Mouse (Mus musculus): ENCODE measurements around the gene Rslcan18. TPM values are rescaled to one million over a fixed set of nuclear protein-coding genes. Genes with fewer than 3 reads are reported as not detected.

Gene Rslcan18
- polyA plus RNA-seq, 1 experiment from 2014 or later = 0.19 TPM

DNA sequence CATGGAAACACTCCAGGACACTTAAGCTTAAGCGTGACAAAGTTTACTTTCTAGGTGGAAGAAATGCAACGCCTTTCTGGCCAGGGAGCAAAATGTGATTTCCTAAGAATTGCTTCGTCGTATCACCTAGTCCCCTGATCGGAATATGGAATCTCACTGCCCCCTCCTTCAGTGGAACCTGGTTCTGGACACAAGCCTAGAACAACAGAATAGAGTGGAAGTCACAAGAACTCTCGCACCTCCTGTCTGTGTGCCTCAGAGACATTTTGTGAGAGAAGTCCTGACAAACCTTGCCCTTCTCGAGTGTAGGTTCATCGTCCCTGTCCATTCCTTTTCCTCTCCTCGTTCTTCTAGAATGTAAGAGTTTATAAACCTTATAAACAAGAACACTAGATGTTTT is 8.4 kb downstream of the Rslcan18 start:
- Histone ChIP-seq H3K4me2 (ENCODE audit: low read length) (peak overlapping the region; percentile 86), H3K27me3 (replicated peaks; ENCODE audit: control insufficient read depth, insufficient read depth, low read length) (no peaks in the 10 kb centered on the region), H3K4me3 (ENCODE audit: low read length) (peak overlapping the region; percentile 54), H3K36me3 (ENCODE audit: control insufficient read depth, insufficient read depth, low read length) (peaks cover 2% of the 10 kb centered on the region; the same call in 1 of the 2 replicates), H3K9ac (ENCODE audit: low read depth, low read length) (peak overlapping the region; percentile 69), H3K4me1 (ENCODE audit: control insufficient read depth, insufficient read depth, low read depth, low read length) (peaks cover 3% of the 10 kb centered on the region), H3K9me3 (ENCODE audit: control insufficient read depth, low read length) (0 out of 2 replicates have a peak, but pooled peaks cover 2% of the 10 kb centered on the region), H3K27ac (ENCODE audit: low read depth, low read length) (no peak overlapping the region)
- no peak for ATAC-seq
- 65% methylated on average over 9 of the region's 9 CpGs for WGBS

DNA sequence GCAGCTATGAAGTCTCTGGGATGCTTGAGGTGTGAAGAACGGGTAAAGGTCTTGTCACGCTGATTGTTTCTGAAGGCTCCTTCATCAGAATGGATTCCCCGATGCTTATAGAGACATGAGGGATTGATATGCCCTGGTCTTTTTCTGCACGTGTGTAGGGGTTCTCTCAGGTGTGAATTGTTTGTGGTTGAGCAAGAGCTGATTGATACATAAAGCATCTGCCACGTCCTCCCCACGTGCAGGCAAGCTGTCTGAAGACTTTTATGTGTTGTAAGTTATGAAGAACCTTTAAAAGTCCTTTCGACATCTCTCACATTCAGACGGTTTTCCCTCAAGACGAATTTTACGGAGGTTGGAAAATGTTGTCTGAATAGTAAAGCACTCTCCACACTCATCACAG is 18.2 kb downstream of the Rslcan18 start, which contains the start of gene Zfp708:
Gene Zfp708, minus strand, starts transcription at position 101 of the 400 bp plus-strand sequence.
- Histone ChIP-seq H3K9me3 (ENCODE audit: control insufficient read depth, low read length) (no peaks in the 10 kb centered on the region), H3K36me3 (ENCODE audit: control insufficient read depth, insufficient read depth, low read length) (no peaks in the 10 kb centered on the region), H3K9ac (ENCODE audit: low read depth, low read length) (no peak within 1 kb of the TSS), H3K27me3 (replicated peaks; ENCODE audit: control insufficient read depth, insufficient read depth, low read length) (no peaks in the 10 kb centered on the region), H3K4me2 (ENCODE audit: low read length) (no peak within 1 kb of the TSS), H3K4me3 (ENCODE audit: low read length) (no peak within 1 kb of the TSS), H3K27ac (ENCODE audit: low read depth, low read length) (no peak within 1 kb of the TSS), H3K4me1 (ENCODE audit: control insufficient read depth, insufficient read depth, low read depth, low read length) (no peaks in the 10 kb centered on the region)
- no peak for ATAC-seq
- WGBS = 92% methylated on average over 10 of the region's 10 CpGs

GRCm38 (mm10) chr13:67090154-67090553 is 25.9 kb downstream of the Rslcan18 start:
- no peak overlapping the region for H3K9ac ChIP-seq (ENCODE audit: low read depth, low read length)
- no peaks in the 10 kb centered on the region for H3K4me1 ChIP-seq (ENCODE audit: control insufficient read depth, insufficient read depth, low read depth, low read length)
- no peak overlapping the region for H3K4me2 ChIP-seq (ENCODE audit: low read length)
- H3K27me3 ChIP-seq (replicated peaks; ENCODE audit: control insufficient read depth, insufficient read depth, low read length) = no peaks in the 10 kb centered on the region
- no peak overlapping the region for H3K4me3 ChIP-seq (ENCODE audit: low read length)
- 82% methylated on average over 1 of the region's 1 CpGs for WGBS
- ATAC-seq = no peak
- no peaks in the 10 kb centered on the region for H3K9me3 ChIP-seq (ENCODE audit: control insufficient read depth, low read length)
- no peak overlapping the region for H3K27ac ChIP-seq (ENCODE audit: low read depth, low read length)
- no peaks in the 10 kb centered on the region for H3K36me3 ChIP-seq (ENCODE audit: control insufficient read depth, insufficient read depth, low read length)

DNA sequence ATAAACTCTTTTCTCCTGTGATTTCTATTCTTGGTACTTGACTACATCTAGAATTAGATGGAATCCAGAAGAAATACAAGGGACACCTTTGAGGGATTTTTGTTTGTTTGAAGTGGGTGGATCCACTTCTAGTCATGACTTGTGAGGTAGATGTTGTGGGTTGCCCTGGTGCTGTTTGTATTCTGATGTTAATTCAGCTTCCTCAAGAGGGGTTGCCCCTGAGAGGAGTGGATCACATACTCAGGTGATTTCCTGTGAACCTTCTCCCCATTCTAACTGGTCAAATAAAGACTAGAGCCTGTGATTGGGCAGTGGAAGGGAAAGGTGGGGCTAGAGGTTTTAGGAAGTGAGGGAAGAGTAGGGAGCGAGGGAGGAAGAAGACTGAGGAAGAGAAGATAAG is 34.1 kb downstream of the Rslcan18 start:
- Histone ChIP-seq H3K27ac (ENCODE audit: low read depth, low read length) (peak overlapping the region; percentile 66; the same call in 1 of the 2 replicates), H3K9ac (ENCODE audit: low read depth, low read length) (peak overlapping the region; percentile 79)
- 78% methylated on average over 1 of the region's 1 CpGs for WGBS

DNA sequence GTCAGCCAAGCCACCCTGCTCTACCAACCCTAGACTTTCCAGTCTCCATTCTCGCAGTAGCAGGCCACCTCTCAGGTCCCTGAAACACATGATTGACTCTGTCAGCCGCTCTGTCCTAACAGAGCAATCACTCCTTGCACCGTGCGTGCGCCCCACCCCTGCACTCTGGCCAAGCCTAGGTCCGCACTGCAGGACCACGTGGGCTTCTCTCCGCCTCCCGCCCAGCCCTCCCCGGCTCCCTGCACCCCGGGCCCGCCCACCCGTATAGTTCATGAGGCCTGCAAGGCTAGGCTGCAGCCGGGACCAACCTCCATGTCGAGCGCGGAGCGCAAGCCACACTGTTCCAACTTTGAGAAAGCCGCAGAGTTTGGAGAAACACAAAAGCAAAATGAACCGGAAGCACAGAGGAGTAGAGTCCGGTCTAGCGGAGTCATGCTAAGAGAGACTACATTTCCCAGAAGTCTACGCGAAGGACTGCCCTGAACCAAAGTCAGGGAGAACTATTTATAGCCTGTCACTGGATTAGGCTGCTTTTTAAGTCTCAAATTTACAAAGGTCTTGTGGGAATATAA is 34.8 kb downstream of the Rslcan18 start:
- H3K9ac ChIP-seq (ENCODE audit: low read depth, low read length) = peak overlapping the region; percentile 79
- H3K27ac ChIP-seq (ENCODE audit: low read depth, low read length) = peak overlapping the region; percentile 66
- H3K4me3 ChIP-seq (ENCODE audit: low read length) = peak overlapping the region; percentile 74
- peaks cover 6% of the 10 kb centered on the region; the same call in 1 of the 2 replicates for H3K9me3 ChIP-seq (ENCODE audit: control insufficient read depth, low read length)
- peaks cover 7% of the 10 kb centered on the region for H3K36me3 ChIP-seq (ENCODE audit: control insufficient read depth, insufficient read depth, low read length)
- under 1% methylated on average over 24 of the region's 24 CpGs for WGBS
- H3K4me1 ChIP-seq (ENCODE audit: control insufficient read depth, insufficient read depth, low read depth, low read length) = peaks cover 7% of the 10 kb centered on the region
- ATAC-seq = peak; percentile 99
- H3K4me2 ChIP-seq (ENCODE audit: low read length) = peak overlapping the region; percentile 72
- H3K27me3 ChIP-seq (replicated peaks; ENCODE audit: control insufficient read depth, insufficient read depth, low read length) = no peaks in the 10 kb centered on the region

More for the DNA sequence above, 34.1 kb downstream of the Rslcan18 start:
- Histone ChIP-seq H3K4me1 (ENCODE audit: control insufficient read depth, insufficient read depth, low read depth, low read length) (peaks cover 7% of the 10 kb centered on the region), H3K36me3 (ENCODE audit: control insufficient read depth, insufficient read depth, low read length) (peaks cover 6% of the 10 kb centered on the region), H3K9me3 (ENCODE audit: control insufficient read depth, low read length) (peaks cover 1% of the 10 kb centered on the region; the same call in 1 of the 2 replicates), H3K27me3 (replicated peaks; ENCODE audit: control insufficient read depth, insufficient read depth, low read length) (no peaks in the 10 kb centered on the region), H3K4me2 (ENCODE audit: low read length) (peak overlapping the region; percentile 72), H3K4me3 (ENCODE audit: low read length) (peak overlapping the region; percentile 74; the same call in 1 of the 2 replicates)
- no peak for ATAC-seq

DNA sequence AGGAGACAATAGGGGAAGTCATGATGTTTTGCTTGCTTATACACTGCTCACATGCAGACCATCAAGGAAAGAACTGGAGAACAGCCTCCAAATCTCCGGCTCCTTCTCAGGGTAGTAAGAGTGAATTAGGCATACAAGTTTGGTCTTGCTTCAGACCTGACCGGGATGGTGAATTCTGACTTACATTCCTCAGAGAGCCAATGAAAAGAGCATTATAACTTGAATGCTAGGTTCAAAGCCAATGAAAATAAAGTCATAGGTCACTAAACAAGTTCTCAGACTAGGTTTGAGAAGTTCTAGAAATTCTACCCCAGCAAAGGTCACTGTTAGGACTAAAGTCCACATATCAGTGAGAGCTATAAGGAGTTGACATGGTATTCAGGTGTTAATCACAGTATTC is 38.8 kb downstream of the Rslcan18 start:
- no peak overlapping the region for H3K27ac ChIP-seq (ENCODE audit: low read depth, low read length)
- no peaks in the 10 kb centered on the region for H3K27me3 ChIP-seq (replicated peaks; ENCODE audit: control insufficient read depth, insufficient read depth, low read length)
- peaks cover 7% of the 10 kb centered on the region for H3K4me1 ChIP-seq (ENCODE audit: control insufficient read depth, insufficient read depth, low read depth, low read length)
- no peak for ATAC-seq
- H3K4me2 ChIP-seq (ENCODE audit: low read length) = no peak overlapping the region
- 98% methylated on average over 2 of the region's 2 CpGs for WGBS
- no peak overlapping the region for H3K9ac ChIP-seq (ENCODE audit: low read depth, low read length)
- H3K36me3 ChIP-seq (ENCODE audit: control insufficient read depth, insufficient read depth, low read length) = peaks cover 29% of the 10 kb centered on the region
- no peak overlapping the region for H3K4me3 ChIP-seq (ENCODE audit: low read length)
- peaks cover 15% of the 10 kb centered on the region for H3K9me3 ChIP-seq (ENCODE audit: control insufficient read depth, low read length)

GRCm38 (mm10) chr13:67072786-67073185 is 43.3 kb downstream of the Rslcan18 start:
- Histone ChIP-seq H3K9me3 (ENCODE audit: control insufficient read depth, low read length) (peaks cover 34% of the 10 kb centered on the region), H3K4me1 (ENCODE audit: control insufficient read depth, insufficient read depth, low read depth, low read length) (no peaks in the 10 kb centered on the region), H3K4me2 (ENCODE audit: low read length) (no peak overlapping the region), H3K9ac (ENCODE audit: low read depth, low read length) (no peak overlapping the region), H3K36me3 (ENCODE audit: control insufficient read depth, insufficient read depth, low read length) (peaks cover 54% of the 10 kb centered on the region), H3K4me3 (ENCODE audit: low read length) (no peak overlapping the region), H3K27me3 (replicated peaks; ENCODE audit: control insufficient read depth, insufficient read depth, low read length) (no peaks in the 10 kb centered on the region), H3K27ac (ENCODE audit: low read depth, low read length) (no peak overlapping the region)
- no peak for ATAC-seq
- 100% methylated on average over 2 of the region's 2 CpGs for WGBS

DNA sequence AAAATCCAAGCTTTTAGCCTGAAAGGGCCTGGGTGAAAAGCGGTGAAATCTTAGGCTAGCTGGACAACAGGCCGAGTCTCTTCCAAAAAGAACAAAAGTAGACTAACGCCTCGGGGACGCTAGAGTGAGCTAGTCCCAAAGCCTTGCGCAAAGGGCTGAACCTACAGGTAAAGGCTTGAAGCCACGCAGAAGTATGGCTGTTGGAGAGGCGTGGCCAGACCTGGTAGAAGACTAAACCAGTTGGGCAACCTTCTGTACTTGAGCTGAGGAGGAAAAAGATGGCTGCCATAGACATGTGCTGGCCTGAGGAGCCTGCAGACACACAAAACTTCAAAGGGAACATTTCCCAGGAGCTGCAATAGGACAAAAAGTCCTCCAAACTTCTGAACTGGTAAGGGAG is 50.7 kb downstream of the Rslcan18 start:
- H3K4me1 ChIP-seq (ENCODE audit: control insufficient read depth, insufficient read depth, low read depth, low read length) = peaks cover under 1% of the 10 kb centered on the region; the same call in 1 of the 2 replicates
- no peak for ATAC-seq
- H3K27me3 ChIP-seq (replicated peaks; ENCODE audit: control insufficient read depth, insufficient read depth, low read length) = no peaks in the 10 kb centered on the region
- H3K9me3 ChIP-seq (ENCODE audit: control insufficient read depth, low read length) = peaks cover 16% of the 10 kb centered on the region
- WGBS = 91% methylated on average over 8 of the region's 8 CpGs
- no peak overlapping the region for H3K27ac ChIP-seq (ENCODE audit: low read depth, low read length)
- no peak overlapping the region for H3K4me3 ChIP-seq (ENCODE audit: low read length)
- peaks cover 20% of the 10 kb centered on the region for H3K36me3 ChIP-seq (ENCODE audit: control insufficient read depth, insufficient read depth, low read length)
- H3K9ac ChIP-seq (ENCODE audit: low read depth, low read length) = no peak overlapping the region
- H3K4me2 ChIP-seq (ENCODE audit: low read length) = no peak overlapping the region

DNA sequence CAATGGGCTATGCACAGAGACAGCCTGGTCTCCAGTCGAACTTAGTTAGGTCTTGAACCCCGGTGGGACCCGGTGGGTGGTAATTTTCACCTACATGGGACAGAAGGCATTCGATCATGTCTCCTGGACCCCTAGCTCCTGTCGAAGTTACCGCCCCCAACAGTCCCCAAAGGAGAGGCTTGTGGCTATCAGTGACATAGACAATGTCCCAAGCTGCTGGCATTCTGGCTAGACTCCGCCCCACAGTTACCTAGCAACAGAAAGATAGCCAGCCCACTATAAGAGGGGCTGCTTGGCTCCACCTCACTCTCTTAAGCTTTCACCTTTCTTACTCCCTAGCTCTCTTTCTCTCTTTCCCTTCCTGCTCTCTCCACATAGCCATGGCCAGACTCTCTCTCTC is 53.6 kb downstream of the Rslcan18 start:
- Histone ChIP-seq H3K27ac (ENCODE audit: low read depth, low read length) (no peak overlapping the region), H3K4me1 (ENCODE audit: control insufficient read depth, insufficient read depth, low read depth, low read length) (peaks cover 6% of the 10 kb centered on the region), H3K27me3 (replicated peaks; ENCODE audit: control insufficient read depth, insufficient read depth, low read length) (no peaks in the 10 kb centered on the region), H3K4me3 (ENCODE audit: low read length) (no peak overlapping the region), H3K9ac (ENCODE audit: low read depth, low read length) (no peak overlapping the region), H3K36me3 (ENCODE audit: control insufficient read depth, insufficient read depth, low read length) (no peaks in the 10 kb centered on the region), H3K9me3 (ENCODE audit: control insufficient read depth, low read length) (peaks cover 3% of the 10 kb centered on the region; the same call in 1 of the 2 replicates), H3K4me2 (ENCODE audit: low read length) (no peak overlapping the region)
- ATAC-seq = no peak
- WGBS = 64% methylated on average over 7 of the region's 7 CpGs

Data from hindbrain, embryonic 16.5 days (tissue).